Comparison of ENCODE assay signal across 8 mouse cellular contexts in genomic region chr14:118179701-118180100, GRCm38 (mm10). TPM values are rescaled to one million over a fixed set of nuclear protein-coding genes. Genes with fewer than 3 reads are reported as not detected.
A peak's percentile ranks its signal among the peaks of the same experiment; 100 is the strongest.
DNase-seq lines count a peak whose midpoint lies in the region; ATAC-seq and TF ChIP-seq lines count a peak whose summit lies in the region.

No protein-coding gene starts in this region.

- 27% methylated on average over 7 of the region's 7 CpGs for WGBS in limb, embryonic 14.5 days
- 27% methylated on average over 7 of the region's 7 CpGs for WGBS in stomach, embryonic 15.5 days

- H3K4me2 ChIP-seq in limb, embryonic 14.5 days (replicated peaks; ENCODE audit: low read depth, low read length, severe bottlenecking), result peak overlapping the region; percentile 80
- H3K4me2 ChIP-seq in stomach, embryonic 15.5 days, result peak overlapping the region; percentile 76

- no peak for ATAC-seq in limb, embryonic 14.5 days (ENCODE audit: low FRiP score, low read depth)
- peak; percentile 29; the same call in 1 of the 2 replicates for ATAC-seq in stomach, embryonic 15.5 days (ENCODE audit: insufficient read depth, low FRiP score, low read depth)

- peak overlapping the region; percentile 60 for H3K9ac ChIP-seq in limb, embryonic 14.5 days (ENCODE audit: low read depth, low read length, severe bottlenecking)
- no peak overlapping the region for H3K9ac ChIP-seq in stomach, embryonic 15.5 days

- H3K27ac ChIP-seq in limb, embryonic 14.5 days (replicated peaks; ENCODE audit: low read depth, low read length), result no peak overlapping the region
- peak overlapping the region; percentile 87 for H3K27ac ChIP-seq in stomach, embryonic 15.5 days

- H3K27me3 ChIP-seq in limb, embryonic 14.5 days (ENCODE audit: control insufficient read depth, insufficient read depth, low read length), result no peaks in the 10 kb centered on the region
- no peaks in the 10 kb centered on the region for H3K27me3 ChIP-seq in stomach, embryonic 15.5 days (replicated peaks)

- peak; percentile 46 for DNase-seq in embryo, embryonic 10.5 days (ENCODE audit: low spot score)
- DNase-seq in embryo, embryonic 11 days, result no peak
- DNase-seq in retina, postnatal 1 day, result peak; percentile 14
- no peak for DNase-seq in retina, embryonic 14.5 days (ENCODE audit: low spot score)
- DNase-seq in limb, embryonic 14.5 days (ENCODE audit: low spot score), result peak; percentile 8
- no peak for DNase-seq in cerebellum, postnatal 4 days (ENCODE audit: low spot score in 2 of 2)
- no peak for DNase-seq in left cerebral cortex, postnatal 14 days (ENCODE audit: low spot score in 2 of 2)

- TF ChIP-seq POLR2A in limb, embryonic 14.5 days (IDR thresholded peaks at IDR 0.05; ENCODE audit: borderline replicate concordance, extremely low read depth, insufficient read depth, insufficient read length), result no peak

- intact Hi-C loops in left cerebral cortex, postnatal 14 days (cut with DNase I), result no loop called here

- peak overlapping the region; percentile 46 for H3K4me3 ChIP-seq in limb, embryonic 14.5 days (replicated peaks; ENCODE audit: low read length)
- H3K4me3 ChIP-seq in stomach, embryonic 15.5 days (replicated peaks), result peak overlapping the region; percentile 47

- no peaks in the 10 kb centered on the region for H3K4me1 ChIP-seq in limb, embryonic 14.5 days (ENCODE audit: control insufficient read depth, insufficient read depth, low read length)
- H3K4me1 ChIP-seq in stomach, embryonic 15.5 days, result 0 out of 2 replicates have a peak, but pooled peaks cover 5% of the 10 kb centered on the region

- H3K36me3 ChIP-seq in limb, embryonic 14.5 days (ENCODE audit: control insufficient read depth, insufficient read depth, low read length), result no peaks in the 10 kb centered on the region
- H3K36me3 ChIP-seq in stomach, embryonic 15.5 days, result no peaks in the 10 kb centered on the region

- H3K9me3 ChIP-seq in limb, embryonic 14.5 days (ENCODE audit: control insufficient read depth, low read length), result no peaks in the 10 kb centered on the region
- no peaks in the 10 kb centered on the region for H3K9me3 ChIP-seq in stomach, embryonic 15.5 days

RNA-seq across cellular contexts. Expression of gene Gpr180, which starts 42.7 kb away (rescaled TPM):
- 60.8 and 75.7 TPM in 2 replicates for polyA plus RNA-seq in limb, embryonic 14.5 days (2012; rRNA removed)
- polyA plus RNA-seq in limb, embryonic 14.5 days (2014; fragmentation: Nextera tagmentation; extraction: Ambion mirVana), result 82.6 and 84.5 TPM in 2 replicates
- 55.7 and 56.9 TPM in 2 replicates for polyA plus RNA-seq in stomach, embryonic 15.5 days (2015; fragmentation: Nextera tagmentation; extraction: Ambion mirVana)
- 10 to 100 TPM; 34.2 to 36.7 TPM for total RNA-seq in left cerebral cortex, postnatal 14 days (2021)

RNA-seq across cellular contexts. Expression of gene Tgds, which starts 47.1 kb away (rescaled TPM):
- 36.0 and 39.9 TPM in 2 replicates for polyA plus RNA-seq in limb, embryonic 14.5 days (2012; rRNA removed)
- polyA plus RNA-seq in limb, embryonic 14.5 days (2014; fragmentation: Nextera tagmentation; extraction: Ambion mirVana), result 37.9 and 38.6 TPM in 2 replicates
- polyA plus RNA-seq in stomach, embryonic 15.5 days (2015; fragmentation: Nextera tagmentation; extraction: Ambion mirVana), result 34.0 and 34.6 TPM in 2 replicates
- total RNA-seq in left cerebral cortex, postnatal 14 days (2021), result 1 to 10 TPM; 6.8 to 8.0 TPM

RNA-seq across cellular contexts. Expression of gene Sox21, which starts 57.1 kb away (rescaled TPM):
- polyA plus RNA-seq in limb, embryonic 14.5 days (2012; rRNA removed), result 0.85 and 0.98 TPM in 2 replicates
- polyA plus RNA-seq in limb, embryonic 14.5 days (2014; fragmentation: Nextera tagmentation; extraction: Ambion mirVana), result 0.65 and 0.84 TPM in 2 replicates
- polyA plus RNA-seq in stomach, embryonic 15.5 days (2015; fragmentation: Nextera tagmentation; extraction: Ambion mirVana), result 6.2 TPM in 2 replicates
- total RNA-seq in left cerebral cortex, postnatal 14 days (2021), result 10 to 100 TPM in 1 of 2 experiments, 1 to 10 TPM in 1; 7.1 to 10.8 TPM

Comparison
In these comparisons a context has a peak if more than half of its experiments do, and no peak if none do; other contexts are left out.
1. DNase-seq: peak in embryo, embryonic 10.5 days (single experiment), retina, postnatal 1 day (single experiment) and limb, embryonic 14.5 days (single experiment); none in embryo, embryonic 11 days (single experiment), retina, embryonic 14.5 days (single experiment), cerebellum, postnatal 4 days (0 of 2) and left cerebral cortex, postnatal 14 days (0 of 2).